11 mouse cellular contexts compared by ENCODE assay signal in genomic region chr10:93190475-93191262, GRCm38 (mm10). TPM values are rescaled to one million over a fixed set of nuclear protein-coding genes. Genes with fewer than 3 reads are reported as not detected.
DNase-seq lines count a peak whose midpoint lies in the region; ATAC-seq and TF ChIP-seq lines count a peak whose summit lies in the region.
"Had no signal": no experiment of that assay in that cellular context is flagged by ENCODE, and none has a peak within 500 bp of the region (broad histone marks: within the 10 kb centered on the region; RNA-seq: fewer than 3 reads in every experiment).

No protein-coding gene starts in this region.

- H3K4me2 ChIP-seq in lung, embryonic 15.5 days: no peak overlapping the region
- peak overlapping the region; percentile 1; the same call in 1 of the 2 replicates for H3K4me2 ChIP-seq in liver, embryonic 13.5 days
- no peak overlapping the region for H3K4me2 ChIP-seq in stomach, embryonic 14.5 days (replicated peaks; ENCODE audit: low read depth, low read length)
- H3K4me2 ChIP-seq: limb, embryonic 12.5 days had no signal

- 0 out of 2 replicates have a peak overlapping the region, but pooled peaks have one; percentile 13 for H3K27ac ChIP-seq in gastrocnemius, adult 2 months
- peak overlapping the region; percentile 20; the same call in 1 of the 2 replicates for H3K27ac ChIP-seq in lung, embryonic 15.5 days
- H3K27ac ChIP-seq in liver, embryonic 13.5 days: peak overlapping the region; percentile 48
- H3K27ac ChIP-seq in stomach, embryonic 14.5 days (ENCODE audit: low read length): no peak overlapping the region
- no peak overlapping the region for H3K27ac ChIP-seq in limb, embryonic 10.5 days
- H3K27ac ChIP-seq: limb, embryonic 12.5 days had no signal

- H3K36me3 ChIP-seq in lung, embryonic 15.5 days: no peaks in the 10 kb centered on the region
- H3K36me3 ChIP-seq in liver, embryonic 13.5 days: peaks cover 5% of the 10 kb centered on the region; the same call in 1 of the 2 replicates
- no peaks in the 10 kb centered on the region for H3K36me3 ChIP-seq in stomach, embryonic 14.5 days (ENCODE audit: control insufficient read depth, insufficient read depth, low read length)
- H3K36me3 ChIP-seq in limb, embryonic 10.5 days: peaks cover 4% of the 10 kb centered on the region; the same call in 1 of the 2 replicates

- no peak overlapping the region for H3K9ac ChIP-seq in lung, embryonic 15.5 days
- no peak overlapping the region for H3K9ac ChIP-seq in liver, embryonic 13.5 days
- H3K9ac ChIP-seq in stomach, embryonic 14.5 days (replicated peaks; ENCODE audit: low read depth, low read length): no peak overlapping the region
- H3K9ac ChIP-seq: limb, embryonic 12.5 days had no signal

- H3K4me3 ChIP-seq in gastrocnemius, adult 2 months: no peak overlapping the region
- H3K4me3 ChIP-seq in lung, embryonic 15.5 days: no peak overlapping the region
- no peak overlapping the region for H3K4me3 ChIP-seq in liver, embryonic 13.5 days (replicated peaks)
- H3K4me3 ChIP-seq in stomach, embryonic 14.5 days (ENCODE audit: low read depth, low read length): no peak overlapping the region
- H3K4me3 ChIP-seq in limb, embryonic 10.5 days: no peak overlapping the region
- H3K4me3 ChIP-seq: limb, embryonic 12.5 days had no signal

- intact Hi-C loops in gastrocnemius, adult 2 months (cut with DNase I): no loop called here

- no peak for TF ChIP-seq CTCF in gastrocnemius, adult 2 months (IDR thresholded peaks at IDR 0.05)

- peak; percentile 44; the same call in 1 of the 2 replicates for ATAC-seq in lung, embryonic 15.5 days (ENCODE audit: borderline replicate concordance, extremely low read depth, low FRiP score, low TSS enrichment)
- peak; percentile 69 for ATAC-seq in liver, embryonic 13.5 days (ENCODE audit: low read depth)
- ATAC-seq in stomach, embryonic 14.5 days (ENCODE audit: insufficient number of reproducible peaks, insufficient read depth, low FRiP score, low read depth): peak; percentile 48; the same call in 1 of the 2 replicates

- H3K27me3 ChIP-seq in lung, embryonic 15.5 days: no peaks in the 10 kb centered on the region
- H3K27me3 ChIP-seq in liver, embryonic 13.5 days: no peaks in the 10 kb centered on the region
- H3K27me3 ChIP-seq in stomach, embryonic 14.5 days (ENCODE audit: control insufficient read depth, insufficient read depth, low read length): no peaks in the 10 kb centered on the region
- H3K27me3 ChIP-seq in limb, embryonic 10.5 days (ENCODE audit: low read depth, poor library complexity, severe bottlenecking): no peaks in the 10 kb centered on the region
- H3K27me3 ChIP-seq: limb, embryonic 12.5 days had no signal

- H3K4me1 ChIP-seq in lung, embryonic 15.5 days: peaks cover 44% of the 10 kb centered on the region
- peaks cover 75% of the 10 kb centered on the region for H3K4me1 ChIP-seq in liver, embryonic 13.5 days (replicated peaks)
- peaks cover 16% of the 10 kb centered on the region for H3K4me1 ChIP-seq in stomach, embryonic 14.5 days (ENCODE audit: control insufficient read depth, insufficient read depth, low read length)
- H3K4me1 ChIP-seq in limb, embryonic 10.5 days: peaks cover 24% of the 10 kb centered on the region

- no peak for DNase-seq in gastrocnemius, adult 2 months
- DNase-seq in gastrocnemius, postnatal 25 days: no peak
- no peak for DNase-seq in lung, postnatal 36 days
- no peak for DNase-seq in liver, embryonic 13.5 days
- no peak for DNase-seq in limb, embryonic 10.5 days (ENCODE audit: low spot score)
- no peak for DNase-seq in testis, postnatal 14 days (ENCODE audit: low spot score)
- DNase-seq: cerebellum, adult 18-20 months; thymus, adult 18-20 months had no signal

- WGBS in lung, embryonic 15.5 days: 55% methylated on average over 8 of the region's 8 CpGs
- 33% methylated on average over 8 of the region's 8 CpGs for WGBS in liver, embryonic 13.5 days (ENCODE audit: insufficient replicate concordance)
- WGBS in stomach, embryonic 14.5 days: 74% methylated on average over 8 of the region's 8 CpGs
- 90% methylated on average over 8 of the region's 8 CpGs for WGBS in limb, embryonic 10.5 days

- H3K9me3 ChIP-seq in lung, embryonic 15.5 days: no peaks in the 10 kb centered on the region
- H3K9me3 ChIP-seq in liver, embryonic 13.5 days (replicated peaks): no peaks in the 10 kb centered on the region
- no peaks in the 10 kb centered on the region for H3K9me3 ChIP-seq in stomach, embryonic 14.5 days (ENCODE audit: control insufficient read depth, low read depth, low read length)
- H3K9me3 ChIP-seq in limb, embryonic 10.5 days (replicated peaks): no peaks in the 10 kb centered on the region
- H3K9me3 ChIP-seq: limb, embryonic 12.5 days had no signal

RNA-seq across cellular contexts. Expression of gene Cdk17, which starts 30.0 kb away (rescaled TPM):
- total RNA-seq in gastrocnemius, adult 2 months (2021): 1 to 10 TPM; 5.4 to 6.1 TPM
- total RNA-seq in gastrocnemius, postnatal 25 days (2021): 1 to 10 TPM; 5.9 to 6.3 TPM
- polyA plus RNA-seq in lung, embryonic 15.5 days (2015; fragmentation: Nextera tagmentation; extraction: Ambion mirVana): 18.2 and 18.8 TPM in 2 replicates
- 10.1 and 12.0 TPM in 2 replicates for polyA plus RNA-seq in liver, embryonic 13.5 days (2015; fragmentation: Nextera tagmentation; extraction: Ambion mirVana)
- polyA plus RNA-seq in stomach, embryonic 14.5 days (2014; fragmentation: Nextera tagmentation; extraction: Ambion mirVana): 23.0 and 26.5 TPM in 2 replicates
- 13.9 and 15.4 TPM in 2 replicates for polyA plus RNA-seq in limb, embryonic 10.5 days (2016; fragmentation: Nextera tagmentation; extraction: Ambion mirVana)

Comparison
In these comparisons a context has a peak if more than half of its experiments do, and no peak if none do; other contexts are left out.
1. H3K27ac ChIP-seq: peak in gastrocnemius, adult 2 months (single experiment), lung, embryonic 15.5 days (single experiment) and liver, embryonic 13.5 days (single experiment); none in stomach, embryonic 14.5 days (single experiment) and limb, embryonic 10.5 days (single experiment).
2. Peak in every context shown above with its lines, with median percentiles within 50 percentile points of each other: ATAC-seq.